Comparison of ENCODE assay signal across 21 mouse cellular contexts in the genomic region with DNA sequence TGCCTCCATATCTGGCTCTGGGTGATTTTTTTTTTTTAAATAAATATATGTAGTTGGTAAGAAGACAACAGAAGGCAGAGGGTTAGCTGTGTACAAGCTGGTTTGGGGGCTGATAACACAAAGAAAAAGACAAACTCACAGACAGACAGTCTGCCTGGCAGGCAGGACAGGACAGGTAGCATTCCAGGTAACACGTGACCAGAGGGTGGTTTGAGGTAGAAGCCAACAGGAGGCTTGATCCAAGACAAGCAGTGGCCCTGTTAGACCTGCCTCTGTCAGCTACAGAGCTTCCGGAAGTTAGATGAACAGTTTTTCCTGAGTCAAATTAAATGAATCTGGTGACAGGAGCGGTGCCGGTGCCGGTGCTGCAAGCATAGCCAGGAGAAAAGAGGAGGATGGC. TPM values are rescaled to one million over a fixed set of nuclear protein-coding genes. Genes with fewer than 3 reads are reported as not detected.
DNase-seq lines count a peak whose midpoint lies in the region; ATAC-seq and TF ChIP-seq lines count a peak whose summit lies in the region.
"Had no signal": no experiment of that assay in that cellular context is flagged by ENCODE, and none has a peak within 500 bp of the region (broad histone marks: within the 10 kb centered on the region; RNA-seq: fewer than 3 reads in every experiment).

No protein-coding gene starts in this region.

- no peaks in the 10 kb centered on the region for H3K9me3 ChIP-seq in limb, embryonic 15.5 days
- no peaks in the 10 kb centered on the region for H3K9me3 ChIP-seq in limb, embryonic 10.5 days (replicated peaks)
- no peaks in the 10 kb centered on the region for H3K9me3 ChIP-seq in stomach, embryonic 15.5 days
- no peaks in the 10 kb centered on the region for H3K9me3 ChIP-seq in stomach, postnatal 0 days (ENCODE audit: control insufficient read depth, low read length)
- no peaks in the 10 kb centered on the region for H3K9me3 ChIP-seq in midbrain, embryonic 13.5 days
- H3K9me3 ChIP-seq: forebrain, embryonic 13.5 days; liver, embryonic 12.5 days; midbrain, embryonic 10.5 days had no signal

- 56% methylated on average over 5 of the region's 5 CpGs for WGBS in limb, embryonic 15.5 days
- WGBS in limb, embryonic 10.5 days, result 73% methylated on average over 5 of the region's 5 CpGs
- WGBS in stomach, embryonic 15.5 days, result 70% methylated on average over 5 of the region's 5 CpGs
- 60% methylated on average over 5 of the region's 5 CpGs for WGBS in stomach, postnatal 0 days
- 71% methylated on average over 5 of the region's 5 CpGs for WGBS in midbrain, embryonic 13.5 days

- DNase-seq in limb, embryonic 10.5 days (ENCODE audit: low spot score), result no peak
- DNase-seq in stomach, postnatal 0 days (ENCODE audit: low spot score), result no peak
- peak; percentile 64 for DNase-seq in fat pad, adult 2 months (ENCODE audit: extremely low read depth, low read depth, low spot score)
- DNase-seq in cerebellum, postnatal 4 days (ENCODE audit: low spot score in 2 of 2), result no peak
- DNase-seq: B cell, adult 2 months; cerebellum, adult 8-10 months; gastrocnemius, postnatal 14 days; heart, adult 2 months; heart, postnatal 36 days; layer of hippocampus, postnatal 36 days; retina, postnatal 1 day; thymus, postnatal 14 days had no signal

- no peak overlapping the region for H3K9ac ChIP-seq in limb, embryonic 15.5 days
- H3K9ac ChIP-seq in stomach, embryonic 15.5 days, result no peak overlapping the region
- H3K9ac ChIP-seq in stomach, postnatal 0 days (ENCODE audit: low read length), result no peak overlapping the region
- H3K9ac ChIP-seq in midbrain, embryonic 13.5 days (replicated peaks), result no peak overlapping the region
- H3K9ac ChIP-seq: forebrain, embryonic 13.5 days; liver, embryonic 12.5 days had no signal

- no peak for TF ChIP-seq EP300 in stomach, postnatal 0 days (optimal IDR thresholded peaks at IDR 0.05)

- peaks cover 10% of the 10 kb centered on the region; the same call in 1 of the 2 replicates for H3K4me1 ChIP-seq in limb, embryonic 15.5 days
- peaks cover 7% of the 10 kb centered on the region; the same call in 1 of the 2 replicates for H3K4me1 ChIP-seq in limb, embryonic 10.5 days
- no peaks in the 10 kb centered on the region for H3K4me1 ChIP-seq in stomach, embryonic 15.5 days
- H3K4me1 ChIP-seq in stomach, postnatal 0 days (replicated peaks; ENCODE audit: control insufficient read depth, insufficient read depth), result no peaks in the 10 kb centered on the region
- H3K4me1 ChIP-seq in midbrain, embryonic 13.5 days (replicated peaks), result peaks cover 6% of the 10 kb centered on the region

- no peak overlapping the region for H3K4me3 ChIP-seq in limb, embryonic 15.5 days
- H3K4me3 ChIP-seq in limb, embryonic 10.5 days, result no peak overlapping the region
- no peak overlapping the region for H3K4me3 ChIP-seq in stomach, embryonic 15.5 days (replicated peaks)
- no peak overlapping the region for H3K4me3 ChIP-seq in stomach, postnatal 0 days (ENCODE audit: low read depth, low read length)
- no peak overlapping the region for H3K4me3 ChIP-seq in midbrain, embryonic 13.5 days (replicated peaks)
- H3K4me3 ChIP-seq: forebrain, embryonic 13.5 days; heart, adult 2 months; liver, embryonic 12.5 days; midbrain, embryonic 10.5 days had no signal

- no peaks in the 10 kb centered on the region for H3K27me3 ChIP-seq in limb, embryonic 15.5 days
- H3K27me3 ChIP-seq in limb, embryonic 10.5 days (ENCODE audit: low read depth, poor library complexity, severe bottlenecking), result no peaks in the 10 kb centered on the region
- no peaks in the 10 kb centered on the region for H3K27me3 ChIP-seq in stomach, embryonic 15.5 days (replicated peaks)
- H3K27me3 ChIP-seq in stomach, postnatal 0 days (ENCODE audit: control insufficient read depth, insufficient read depth, low read length), result no peaks in the 10 kb centered on the region
- no peaks in the 10 kb centered on the region; the same call in 1 of the 2 replicates for H3K27me3 ChIP-seq in midbrain, embryonic 13.5 days
- H3K27me3 ChIP-seq: forebrain, embryonic 13.5 days had no signal

- TF ChIP-seq CTCF in stomach, postnatal 0 days (IDR thresholded peaks at IDR 0.05; ENCODE audit: low read depth), result no peak

- H3K36me3 ChIP-seq in limb, embryonic 15.5 days, result no peaks in the 10 kb centered on the region
- no peaks in the 10 kb centered on the region for H3K36me3 ChIP-seq in limb, embryonic 10.5 days
- no peaks in the 10 kb centered on the region for H3K36me3 ChIP-seq in stomach, embryonic 15.5 days
- H3K36me3 ChIP-seq in stomach, postnatal 0 days (ENCODE audit: control insufficient read depth, insufficient read depth, low read length), result no peaks in the 10 kb centered on the region
- H3K36me3 ChIP-seq in midbrain, embryonic 13.5 days, result no peaks in the 10 kb centered on the region
- H3K36me3 ChIP-seq: liver, embryonic 12.5 days; midbrain, embryonic 10.5 days had no signal

- ATAC-seq in limb, embryonic 15.5 days (ENCODE audit: insufficient number of reproducible peaks, low FRiP score, low TSS enrichment, low read depth), result no peak
- peak; percentile 56 for ATAC-seq in stomach, embryonic 15.5 days (ENCODE audit: insufficient read depth, low FRiP score, low read depth)
- ATAC-seq in stomach, postnatal 0 days (ENCODE audit: low FRiP score, low TSS enrichment), result no peak
- ATAC-seq in midbrain, embryonic 13.5 days, result no peak
- ATAC-seq: forebrain, embryonic 13.5 days; hindbrain, embryonic 16.5 days; intestine, postnatal 0 days; liver, embryonic 12.5 days had no signal

- no peak overlapping the region for H3K4me2 ChIP-seq in limb, embryonic 15.5 days
- no peak overlapping the region for H3K4me2 ChIP-seq in stomach, embryonic 15.5 days
- no peak overlapping the region for H3K4me2 ChIP-seq in stomach, postnatal 0 days (replicated peaks; ENCODE audit: low read depth)
- no peak overlapping the region for H3K4me2 ChIP-seq in midbrain, embryonic 13.5 days (replicated peaks)
- H3K4me2 ChIP-seq: forebrain, embryonic 13.5 days; liver, embryonic 12.5 days had no signal

- peak overlapping the region; percentile 50; the same call in 1 of the 2 replicates for H3K27ac ChIP-seq in limb, embryonic 15.5 days
- no peak overlapping the region for H3K27ac ChIP-seq in limb, embryonic 10.5 days
- H3K27ac ChIP-seq in stomach, embryonic 15.5 days, result peak overlapping the region; percentile 33; the same call in 1 of the 2 replicates
- no peak overlapping the region for H3K27ac ChIP-seq in stomach, postnatal 0 days (replicated peaks)
- no peak overlapping the region for H3K27ac ChIP-seq in midbrain, embryonic 13.5 days
- H3K27ac ChIP-seq: forebrain, embryonic 13.5 days; heart, adult 2 months; liver, embryonic 12.5 days; macrophage; midbrain, embryonic 10.5 days had no signal

RNA-seq across cellular contexts. Expression of a gene that starts 26.5 kb away (rescaled TPM):
- 1.8 and 2.1 TPM in 2 replicates for polyA plus RNA-seq in limb, embryonic 15.5 days (2015; fragmentation: Nextera tagmentation; extraction: Ambion mirVana)
- 0.78 and 1.1 TPM in 2 replicates for polyA plus RNA-seq in limb, embryonic 10.5 days (2016; fragmentation: Nextera tagmentation; extraction: Ambion mirVana)
- 1.3 TPM in 2 replicates for polyA plus RNA-seq in stomach, embryonic 15.5 days (2015; fragmentation: Nextera tagmentation; extraction: Ambion mirVana)
- 2.6 and 4.0 TPM in 2 replicates for polyA plus RNA-seq in stomach, postnatal 0 days (2015; fragmentation: Nextera tagmentation; extraction: Ambion mirVana)
- 3.1 and 3.9 TPM in 2 replicates for polyA plus RNA-seq in midbrain, embryonic 13.5 days (2015; fragmentation: Nextera tagmentation; extraction: Ambion mirVana)

Comparison
In these comparisons a context has a peak if more than half of its experiments do, and no peak if none do; other contexts are left out.
1. H3K27ac ChIP-seq: peak in limb, embryonic 15.5 days (single experiment) and stomach, embryonic 15.5 days (single experiment); none in limb, embryonic 10.5 days (single experiment), stomach, postnatal 0 days (single experiment) and midbrain, embryonic 13.5 days (single experiment).